Mouse (Mus musculus): ENCODE measurements around the gene Tsnaxip1. TPM values are rescaled to one million over a fixed set of nuclear protein-coding genes. Genes with fewer than 3 reads are reported as not detected.
"Not testable (repeated sequence)": the region's sequence is repeated elsewhere in the genome, so short reads cannot be mapped to it uniquely, and the experiment has no call there.

Tsnaxip1 gene
- total RNA-seq, 2 experiments from 2014 or later = not detected

- ATAC-seq (replicated peaks; ENCODE audit: low FRiP score, low TSS enrichment, poor library complexity, severe bottlenecking) = 0 out of 2 replicates have a peak, but pooled peaks have one; percentile 31
Measured at GRCm38 (mm10) chr8:105811543-105811942, 16.0 kb upstream of the Tsnaxip1 start.

DNA sequence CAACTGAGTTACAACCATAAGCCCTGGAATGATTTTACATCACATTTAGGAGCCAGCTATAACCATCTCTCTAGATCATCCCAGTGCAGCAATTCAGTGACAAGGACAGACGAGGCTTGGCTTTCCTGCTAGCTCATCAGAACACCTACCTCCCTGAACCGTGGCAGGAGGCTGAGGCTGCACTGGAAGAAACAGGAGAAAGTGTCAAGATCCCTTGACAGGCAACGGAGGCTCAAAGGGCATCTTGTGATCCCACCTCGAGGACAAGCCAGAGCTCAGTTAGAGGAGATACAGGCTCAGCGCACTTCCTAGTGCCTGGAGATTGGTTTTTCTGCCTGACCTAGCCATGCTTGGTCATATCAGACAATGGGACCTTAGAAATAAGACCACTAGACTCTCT lies 15.0 kb upstream of the Tsnaxip1 start:
- ATAC-seq (replicated peaks; ENCODE audit: low FRiP score, low TSS enrichment, poor library complexity, severe bottlenecking) = no peak

DNA sequence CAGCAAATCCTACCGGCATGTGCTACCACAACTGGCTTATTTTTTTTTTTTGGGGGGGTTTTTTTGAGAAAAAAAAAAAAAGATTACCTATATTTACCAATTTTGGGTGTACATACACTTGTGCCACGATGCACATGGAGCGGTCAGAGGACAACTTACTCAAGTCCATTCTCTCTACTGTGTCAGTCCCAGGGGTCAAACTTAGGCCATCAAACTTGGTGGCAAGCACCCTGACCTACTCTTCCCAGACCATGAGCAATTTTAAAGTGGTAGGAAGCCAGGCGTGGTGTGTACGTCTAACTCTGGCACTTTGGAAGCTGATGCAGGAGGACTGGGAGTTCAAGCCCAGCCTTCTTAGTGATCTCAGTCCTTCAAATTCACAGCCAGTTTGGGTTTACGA lies 14.3 kb upstream of the Tsnaxip1 start:
- ATAC-seq (replicated peaks; ENCODE audit: low FRiP score, low TSS enrichment, poor library complexity, severe bottlenecking) = no peak

DNA sequence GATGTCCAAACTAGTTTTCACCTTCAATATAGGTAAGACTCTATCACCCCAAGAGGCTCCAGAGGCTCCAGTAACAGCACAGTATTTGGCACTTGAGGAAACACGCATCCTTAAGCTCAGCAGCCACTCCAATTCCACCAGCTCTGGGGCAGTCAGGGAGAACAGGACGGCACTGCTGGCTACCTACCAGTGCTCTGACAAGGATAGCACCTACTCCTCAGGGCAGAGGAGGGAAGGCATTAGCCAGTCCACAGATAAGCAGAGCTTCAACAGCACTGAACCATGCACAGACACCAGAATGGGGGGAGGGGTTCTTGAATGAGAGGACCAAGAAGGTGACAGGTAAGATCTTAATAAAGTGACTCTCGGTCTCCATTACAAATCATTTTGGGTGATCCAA lies 7.9 kb upstream of the Tsnaxip1 start:
- ATAC-seq (replicated peaks; ENCODE audit: low FRiP score, low TSS enrichment, poor library complexity, severe bottlenecking) = no peak

- peak; percentile 94 for ATAC-seq (replicated peaks; ENCODE audit: low FRiP score, low TSS enrichment, poor library complexity, severe bottlenecking)
Measured at GRCm38 (mm10) chr8:105820925-105821324, 6.6 kb upstream of the Tsnaxip1 start.

DNA sequence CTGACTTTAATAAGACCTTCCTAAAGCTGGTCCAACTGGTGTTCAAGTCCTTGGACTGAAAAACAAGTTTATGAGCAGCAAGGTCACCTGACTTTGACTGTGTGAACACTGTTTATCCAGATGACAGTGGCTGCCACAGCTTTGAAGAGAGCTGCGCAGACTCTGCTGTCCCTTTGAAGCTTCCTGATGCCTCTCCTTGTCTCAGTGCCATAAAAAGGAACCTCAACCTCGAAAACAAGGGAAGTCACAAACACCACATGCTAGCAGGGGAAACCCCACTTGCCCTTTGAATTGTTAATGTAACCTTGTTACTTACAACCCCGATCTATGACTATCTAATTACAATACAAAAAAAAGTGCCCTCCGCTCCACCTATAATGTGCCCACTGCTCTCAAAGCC lies 2.0 kb upstream of the Tsnaxip1 start:
- no peak for ATAC-seq (replicated peaks; ENCODE audit: low FRiP score, low TSS enrichment, poor library complexity, severe bottlenecking)

DNA sequence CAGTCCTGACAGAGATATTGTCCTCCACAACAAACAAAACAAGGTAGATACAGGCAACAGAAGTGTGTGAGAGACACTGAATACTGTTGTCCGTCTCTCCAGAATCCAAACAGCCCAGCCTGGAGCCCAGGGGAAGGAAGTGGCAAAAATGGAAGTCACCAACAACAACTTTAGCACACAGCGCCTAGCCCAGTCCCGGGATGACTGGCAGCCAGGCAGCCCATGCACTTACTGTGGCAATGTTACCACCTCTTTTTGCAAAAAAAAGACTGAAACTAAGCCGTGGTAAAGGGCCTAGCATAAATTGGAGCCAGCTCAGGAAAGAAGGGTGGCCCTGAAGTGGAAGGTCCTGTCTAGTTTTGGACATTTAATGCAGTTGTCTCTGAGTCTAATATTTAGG lies 1.2 kb upstream of the Tsnaxip1 start:
- no peak for ATAC-seq (replicated peaks; ENCODE audit: low FRiP score, low TSS enrichment, poor library complexity, severe bottlenecking)

GRCm38 (mm10) chr8:105833740-105834139 lies 6.2 kb downstream of the Tsnaxip1 start:
- ATAC-seq (replicated peaks; ENCODE audit: low FRiP score, low TSS enrichment, poor library complexity, severe bottlenecking) = not testable (repeated sequence)

DNA sequence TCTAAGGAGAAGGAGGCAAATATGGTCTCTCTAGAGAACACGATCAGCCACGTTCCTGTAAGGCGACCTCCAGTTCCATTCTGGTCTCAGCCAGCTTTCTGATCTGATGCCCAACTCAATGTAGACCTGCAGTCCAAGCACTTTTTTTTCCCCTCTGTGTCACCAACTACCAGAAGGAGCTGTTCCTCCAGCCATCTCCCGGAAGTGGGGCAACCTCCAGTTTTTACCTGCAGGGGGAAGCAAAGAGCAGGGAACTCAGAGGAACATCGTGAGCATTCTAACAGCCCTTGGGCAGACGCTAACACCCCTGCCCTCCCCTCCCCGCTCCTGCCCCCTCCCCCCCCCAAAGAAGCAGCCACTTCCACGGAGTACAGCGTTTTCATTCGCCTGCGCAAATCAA lies 7.8 kb downstream of the Tsnaxip1 start:
- peak; percentile 83 for ATAC-seq (replicated peaks; ENCODE audit: low FRiP score, low TSS enrichment, poor library complexity, severe bottlenecking)

DNA sequence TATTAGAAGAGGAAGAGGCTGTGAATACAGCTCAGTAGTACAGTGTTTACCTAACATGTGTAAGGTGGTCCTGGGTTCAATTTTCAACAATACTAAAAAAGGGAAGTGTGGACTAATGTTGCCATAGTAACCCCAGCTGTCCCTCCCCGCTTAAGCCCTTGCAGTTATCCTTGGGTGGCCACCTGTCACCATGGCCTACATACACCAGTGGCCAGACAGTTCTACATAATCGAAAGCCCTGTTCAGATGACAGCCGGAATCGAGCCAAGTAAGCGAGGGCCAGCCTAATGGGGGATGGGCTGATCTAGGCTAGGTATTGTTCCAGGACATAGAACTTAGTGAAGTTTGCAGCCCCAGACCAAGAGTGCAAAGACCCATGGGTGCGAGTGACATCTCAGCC lies 9.5 kb downstream of the Tsnaxip1 start:
- ATAC-seq (replicated peaks; ENCODE audit: low FRiP score, low TSS enrichment, poor library complexity, severe bottlenecking) = no peak

DNA sequence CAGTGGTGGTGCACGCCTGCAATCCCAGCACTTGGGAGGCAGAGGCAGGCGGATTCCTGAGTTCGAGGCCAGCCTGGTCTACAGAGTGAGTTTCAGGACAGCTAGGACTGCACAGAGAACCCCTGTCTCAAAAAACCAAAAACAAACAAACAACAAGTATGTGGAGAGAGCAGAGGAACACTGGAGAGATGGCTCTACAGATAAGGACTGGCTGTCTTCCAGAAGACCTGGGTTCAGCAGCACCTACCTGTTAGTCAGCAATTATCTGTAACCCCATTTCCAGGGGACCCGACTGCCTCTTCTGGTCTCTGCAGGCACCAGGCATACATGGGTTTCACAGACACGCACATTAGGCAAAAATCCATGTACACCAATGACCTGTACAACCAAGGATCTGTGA lies 11.7 kb downstream of the Tsnaxip1 start:
- no peak for ATAC-seq (replicated peaks; ENCODE audit: low FRiP score, low TSS enrichment, poor library complexity, severe bottlenecking)

- 0 out of 2 replicates have a peak, but pooled peaks have one; percentile 17 for ATAC-seq (replicated peaks; ENCODE audit: low FRiP score, low TSS enrichment, poor library complexity, severe bottlenecking)
Measured at GRCm38 (mm10) chr8:105846678-105847077, 19.1 kb downstream of the Tsnaxip1 start.

DNA sequence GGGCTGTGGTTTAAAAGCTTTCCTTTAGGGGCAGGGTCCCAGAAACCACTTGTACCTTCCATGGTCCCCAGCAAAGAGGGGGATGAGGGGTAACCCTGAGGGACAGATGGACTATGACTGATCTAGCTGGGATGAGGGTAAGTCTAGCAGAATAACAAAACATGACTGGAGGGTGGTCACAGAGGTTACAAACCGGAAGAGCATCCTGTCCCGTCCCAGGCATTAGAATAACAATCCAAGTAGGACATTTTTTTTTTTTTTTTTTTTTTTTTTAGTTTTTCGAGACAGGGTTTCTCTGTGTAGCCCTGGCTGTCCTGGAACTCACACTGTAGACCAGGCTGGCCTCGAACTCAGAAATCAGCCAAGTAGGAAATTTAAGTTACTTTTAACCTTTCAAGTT lies 22.5 kb downstream of the Tsnaxip1 start:
- no peak for ATAC-seq (replicated peaks; ENCODE audit: low FRiP score, low TSS enrichment, poor library complexity, severe bottlenecking)

- no peak for ATAC-seq (replicated peaks; ENCODE audit: low FRiP score, low TSS enrichment, poor library complexity, severe bottlenecking)
Measured at GRCm38 (mm10) chr8:105850611-105851010, 23.1 kb downstream of the Tsnaxip1 start.

DNA sequence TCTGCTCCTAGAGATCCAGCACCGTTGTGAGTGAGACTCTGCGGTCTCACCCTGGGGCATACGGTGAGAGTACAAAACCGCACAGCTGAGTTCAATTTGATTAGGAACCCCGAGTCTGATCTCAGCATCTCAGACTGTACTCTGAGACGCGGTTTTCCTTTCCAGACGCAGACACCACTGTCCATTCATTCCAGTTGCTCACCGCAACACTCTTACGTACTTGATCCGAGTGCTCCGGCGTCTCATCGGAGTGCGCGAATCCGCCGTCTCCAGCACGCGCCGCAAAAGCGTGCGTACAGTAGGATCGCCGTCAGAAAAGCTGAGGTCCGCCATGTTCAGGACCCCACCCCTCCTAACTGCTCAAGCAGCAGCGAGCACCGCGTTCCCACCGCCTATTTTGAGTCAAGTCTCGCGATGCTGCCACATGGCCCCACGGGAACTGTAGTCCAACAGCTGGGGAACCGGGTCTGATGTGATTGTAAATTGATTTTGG lies 24.2 kb downstream of the Tsnaxip1 start:
- ATAC-seq (replicated peaks; ENCODE audit: low FRiP score, low TSS enrichment, poor library complexity, severe bottlenecking) = peak; percentile 78

DNA sequence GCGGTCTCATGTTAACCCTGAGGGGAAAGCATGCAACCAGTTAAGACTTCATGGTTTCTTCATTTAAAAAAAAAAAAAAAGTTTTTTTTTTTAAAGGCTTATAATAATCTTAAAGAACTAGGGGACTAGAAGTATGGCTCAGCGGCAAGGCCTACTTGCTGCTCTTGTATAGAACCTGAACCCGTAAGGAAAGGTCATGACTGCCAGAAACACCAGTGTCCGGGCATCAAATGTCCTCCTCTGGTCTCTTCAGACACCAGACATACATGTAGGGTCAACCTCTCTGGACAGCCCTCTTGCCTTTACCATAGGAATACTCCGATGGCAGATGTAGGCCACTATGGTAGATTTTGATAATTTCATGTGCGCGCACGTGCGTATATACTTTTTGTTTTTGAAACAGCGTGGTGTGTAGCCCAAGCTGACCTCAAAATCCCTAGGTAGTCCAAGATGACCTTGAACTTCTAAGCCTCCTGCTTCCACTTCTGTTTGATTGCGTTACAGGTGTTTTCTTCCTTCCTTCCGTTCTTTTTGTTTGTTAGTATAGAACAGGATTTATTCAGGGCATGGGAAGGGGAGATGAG lies 24.7 kb downstream of the Tsnaxip1 start:
- ATAC-seq (replicated peaks; ENCODE audit: low FRiP score, low TSS enrichment, poor library complexity, severe bottlenecking) = no peak

DNA sequence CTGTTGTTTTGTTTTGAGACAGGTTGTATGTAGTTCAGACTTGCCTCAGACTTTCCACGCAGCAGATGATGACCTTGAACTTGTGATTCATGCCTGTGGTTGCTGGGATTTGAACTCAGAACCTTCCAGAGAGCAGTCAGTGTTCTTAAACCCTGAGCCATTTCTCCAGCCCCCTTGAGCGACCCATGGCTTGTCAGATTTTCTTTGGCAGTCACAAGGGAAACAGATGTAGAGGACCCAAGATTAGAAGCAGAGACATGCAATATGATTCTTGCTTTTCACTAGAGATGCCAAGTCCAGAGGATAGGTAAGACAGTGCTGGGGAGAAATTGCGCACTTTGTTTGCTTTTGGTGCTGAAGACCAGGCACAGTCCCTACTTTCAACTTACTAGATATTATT lies 25.6 kb downstream of the Tsnaxip1 start, which contains the start of gene Cenpt:
Gene Cenpt (minus strand): TSS at position 101 of the 400 bp plus-strand sequence.
- ATAC-seq (replicated peaks; ENCODE audit: low FRiP score, low TSS enrichment, poor library complexity, severe bottlenecking) = no peak

- ATAC-seq (replicated peaks; ENCODE audit: low FRiP score, low TSS enrichment, poor library complexity, severe bottlenecking) = no peak
Measured at GRCm38 (mm10) chr8:105854303-105854702, 26.8 kb downstream of the Tsnaxip1 start.

- ATAC-seq (replicated peaks; ENCODE audit: low FRiP score, low TSS enrichment, poor library complexity, severe bottlenecking) = peak; percentile 64
Measured at GRCm38 (mm10) chr8:105854715-105855216, 27.2 kb downstream of the Tsnaxip1 start, which contains the start of gene Thap11. Gene Thap11 (plus strand): TSS chr8:105855132.

GRCm38 (mm10) chr8:105855248-105856167 lies 28.0 kb downstream of the Tsnaxip1 start:
- ATAC-seq (replicated peaks; ENCODE audit: low FRiP score, low TSS enrichment, poor library complexity, severe bottlenecking) = no peak
